Mouse (Mus musculus): ENCODE data around the gene Ly6g.
"Not testable (repeated sequence)": the region's sequence is repeated elsewhere in the genome, so short reads cannot be mapped to it uniquely, and the experiment has no call there.

Gene Ly6g

GRCm38 (mm10) chr15:75154940-75155339 is at the start of gene Ly6g:
Ly6g (plus strand) TSS chr15:75155240.
- no peak for DNase-seq (ENCODE audit: low read depth in 2 of 2, low spot score in 2 of 2)

GRCm38 (mm10) chr15:75110424-75110823 is 44.6 kb upstream of the Ly6g start:
- not testable (repeated sequence) for DNase-seq (ENCODE audit: low read depth in 2 of 2, low spot score in 2 of 2)

GRCm38 (mm10) chr15:75111861-75112630 is 43.0 kb upstream of the Ly6g start, which contains the start of gene Ly6c2:
Ly6c2 (minus strand) TSS chr15:75111970.
- DNase-seq (ENCODE audit: low read depth in 2 of 2, low spot score in 2 of 2), result not testable (repeated sequence)

- peak; percentile 67 to 78 for DNase-seq (ENCODE audit: low read depth in 2 of 2, low spot score in 2 of 2)
Measured at GRCm38 (mm10) chr15:75116525-75116924, 38.5 kb upstream of the Ly6g start.

- DNase-seq (ENCODE audit: low read depth in 2 of 2, low spot score in 2 of 2), result peak; percentile 16 to 25
Measured at GRCm38 (mm10) chr15:75117481-75117880, 37.6 kb upstream of the Ly6g start.

- peak; percentile 45 to 61 for DNase-seq (ENCODE audit: low read depth in 2 of 2, low spot score in 2 of 2)
Measured at GRCm38 (mm10) chr15:75118742-75119141, 36.3 kb upstream of the Ly6g start.

GRCm38 (mm10) chr15:75120066-75120465 is 35.0 kb upstream of the Ly6g start:
- DNase-seq (ENCODE audit: low read depth in 2 of 2, low spot score in 2 of 2), result peak; percentile 53 to 69

GRCm38 (mm10) chr15:75132346-75132745 is 22.7 kb upstream of the Ly6g start:
- not testable (repeated sequence) for DNase-seq (ENCODE audit: low read depth in 2 of 2, low spot score in 2 of 2)

GRCm38 (mm10) chr15:75135090-75135783 is 19.8 kb upstream of the Ly6g start:
- DNase-seq (ENCODE audit: low read depth in 2 of 2, low spot score in 2 of 2), result not testable (repeated sequence)

GRCm38 (mm10) chr15:75137739-75138138 is 17.3 kb upstream of the Ly6g start:
- DNase-seq (ENCODE audit: low read depth in 2 of 2, low spot score in 2 of 2), result not testable (repeated sequence)

- peak; percentile 33 to 53 for DNase-seq (ENCODE audit: low read depth in 2 of 2, low spot score in 2 of 2)
Measured at GRCm38 (mm10) chr15:75141812-75142360, 13.2 kb upstream of the Ly6g start.

- DNase-seq (ENCODE audit: low read depth in 2 of 2, low spot score in 2 of 2), result no peak
Measured at GRCm38 (mm10) chr15:75143735-75144134, 11.3 kb upstream of the Ly6g start.

- DNase-seq (ENCODE audit: low read depth in 2 of 2, low spot score in 2 of 2), result no peak
Measured at GRCm38 (mm10) chr15:75153087-75153486, 2.0 kb upstream of the Ly6g start.

- DNase-seq (ENCODE audit: low read depth in 2 of 2, low spot score in 2 of 2), result no peak
Measured at GRCm38 (mm10) chr15:75157646-75158045, 2.6 kb downstream of the Ly6g start.

GRCm38 (mm10) chr15:75175506-75175905 is 20.5 kb downstream of the Ly6g start:
- DNase-seq (ENCODE audit: low read depth in 2 of 2, low spot score in 2 of 2), result peak; percentile 19 to 38

- no peak for DNase-seq (ENCODE audit: low read depth in 2 of 2, low spot score in 2 of 2)
Measured at GRCm38 (mm10) chr15:75186291-75186690, 31.3 kb downstream of the Ly6g start.

- DNase-seq (ENCODE audit: low read depth in 2 of 2, low spot score in 2 of 2), result peak; percentile 23 to 33
Measured at GRCm38 (mm10) chr15:75189116-75189515, 34.1 kb downstream of the Ly6g start.

GRCm38 (mm10) chr15:75190560-75190959 is 35.5 kb downstream of the Ly6g start:
- peak in 1 of 2 experiments; percentile 27 for DNase-seq (ENCODE audit: low read depth in 2 of 2, low spot score in 2 of 2)
